ENCODE assay signal across 9 mouse cellular contexts in genomic region chr16:29816681-29817369, GRCm38 (mm10).
DNase-seq lines count a peak whose midpoint lies in the region; ATAC-seq lines count a peak whose summit lies in the region.
"Had no signal": no experiment of that assay in that cellular context is flagged by ENCODE, and none has a peak within 500 bp of the region (broad histone marks: within the 10 kb centered on the region; RNA-seq: fewer than 3 reads in every experiment).

No protein-coding gene starts in this region.

- H3K9me3 ChIP-seq in hindbrain, embryonic 16.5 days (ENCODE audit: control insufficient read depth, low read length): no peaks in the 10 kb centered on the region
- H3K9me3 ChIP-seq in hindbrain, embryonic 14.5 days (ENCODE audit: control insufficient read depth, low read length): no peaks in the 10 kb centered on the region
- H3K9me3 ChIP-seq: liver, embryonic 15.5 days had no signal

- H3K4me3 ChIP-seq in hindbrain, embryonic 16.5 days (ENCODE audit: low read length): no peak overlapping the region
- no peak overlapping the region for H3K4me3 ChIP-seq in hindbrain, embryonic 14.5 days (replicated peaks; ENCODE audit: low read length)
- H3K4me3 ChIP-seq: liver, embryonic 15.5 days had no signal

- intact Hi-C loops in left cerebral cortex, postnatal 25 days (cut with DNase I): loop anchor here (1.0 to 5.0 kb wide), 6 partner anchors 44 to 250 kb away; no protein-coding TSS in a partner anchor

- no peak overlapping the region for H3K27ac ChIP-seq in hindbrain, embryonic 16.5 days (ENCODE audit: low read depth, low read length)
- no peak overlapping the region for H3K27ac ChIP-seq in hindbrain, embryonic 14.5 days
- H3K27ac ChIP-seq: liver, embryonic 15.5 days had no signal

- peak; percentile 25; the same call in 1 of the 2 replicates for ATAC-seq in hindbrain, embryonic 16.5 days
- ATAC-seq in hindbrain, embryonic 14.5 days (ENCODE audit: low FRiP score): no peak

- no peaks in the 10 kb centered on the region for H3K36me3 ChIP-seq in hindbrain, embryonic 16.5 days (ENCODE audit: control insufficient read depth, insufficient read depth, low read length)
- no peaks in the 10 kb centered on the region for H3K36me3 ChIP-seq in hindbrain, embryonic 14.5 days (replicated peaks; ENCODE audit: control insufficient read depth, insufficient read depth)
- H3K36me3 ChIP-seq: liver, embryonic 15.5 days had no signal

- H3K4me1 ChIP-seq in hindbrain, embryonic 16.5 days (ENCODE audit: control insufficient read depth, insufficient read depth, low read depth, low read length): peaks cover 12% of the 10 kb centered on the region
- peaks cover 6% of the 10 kb centered on the region for H3K4me1 ChIP-seq in hindbrain, embryonic 14.5 days (replicated peaks; ENCODE audit: control insufficient read depth, insufficient read depth, low read length)

- 44% methylated on average over 10 of the region's 10 CpGs for WGBS in hindbrain, embryonic 16.5 days
- 54% methylated on average over 10 of the region's 10 CpGs for WGBS in hindbrain, embryonic 14.5 days

- no peak overlapping the region for H3K4me2 ChIP-seq in hindbrain, embryonic 16.5 days (ENCODE audit: low read length)
- no peak overlapping the region for H3K4me2 ChIP-seq in hindbrain, embryonic 14.5 days (replicated peaks)
- H3K4me2 ChIP-seq: liver, embryonic 15.5 days had no signal

- DNase-seq in hindbrain, embryonic 14.5 days (ENCODE audit: low spot score): no peak
- peak; percentile 74 for DNase-seq in cerebellum, adult 9-10 months
- peak; percentile 82 for DNase-seq in heart, adult 8-10 months (ENCODE audit: low spot score)
- peak; percentile 85 to 96 for DNase-seq in left cerebral cortex, postnatal 25 days (ENCODE audit: low spot score in 2 of 2)
- peak; percentile 72 for DNase-seq in testis, postnatal 10 days (ENCODE audit: low spot score)
- no peak for DNase-seq in retina, postnatal 1 day
- no peak for DNase-seq in yolk sac, embryonic 10.5 days (ENCODE audit: low spot score)

- peaks cover 3% of the 10 kb centered on the region; the same call in 1 of the 2 replicates for H3K27me3 ChIP-seq in hindbrain, embryonic 16.5 days (replicated peaks; ENCODE audit: control insufficient read depth, insufficient read depth, low read length)
- peaks cover 14% of the 10 kb centered on the region for H3K27me3 ChIP-seq in hindbrain, embryonic 14.5 days (ENCODE audit: control insufficient read depth, insufficient read depth, low read length)

- no peak overlapping the region for H3K9ac ChIP-seq in hindbrain, embryonic 16.5 days (ENCODE audit: low read depth, low read length)
- H3K9ac ChIP-seq in hindbrain, embryonic 14.5 days: no peak overlapping the region
- H3K9ac ChIP-seq: liver, embryonic 15.5 days had no signal

Comparison
In these comparisons a context has a peak if more than half of its experiments do, and no peak if none do; other contexts are left out.
1. DNase-seq: peak in cerebellum, adult 9-10 months (single experiment), heart, adult 8-10 months (single experiment), left cerebral cortex, postnatal 25 days (2 of 2) and testis, postnatal 10 days (single experiment); none in hindbrain, embryonic 14.5 days (single experiment), retina, postnatal 1 day (single experiment) and yolk sac, embryonic 10.5 days (single experiment).